Mouse (Mus musculus): ENCODE measurements around the gene Nrap. TPM values are rescaled to one million over a fixed set of nuclear protein-coding genes. Genes with fewer than 3 reads are reported as not detected.
A peak's percentile ranks its signal among the peaks of the same experiment; 100 is the strongest.

Nrap gene
- polyA plus RNA-seq, 1 experiment = 0.07 TPM

GRCm38 (mm10) chr19:56297264-56297663, 92.6 kb downstream of the Nrap start:
- H3K36me3 ChIP-seq (ENCODE audit: control insufficient read depth, insufficient read depth, low read length) = no peaks in the 10 kb centered on the region
- no peaks in the 10 kb centered on the region for H3K27me3 ChIP-seq (ENCODE audit: control insufficient read depth, insufficient read depth, low read length)
- H3K27ac ChIP-seq (ENCODE audit: control insufficient read depth, insufficient read depth, low read depth, low read length) = no peak overlapping the region
- H3K4me1 ChIP-seq (ENCODE audit: control insufficient read depth, insufficient read depth, low read length) = no peaks in the 10 kb centered on the region
- H3K4me3 ChIP-seq (ENCODE audit: control insufficient read depth, low read depth, low read length) = no peak overlapping the region
- TF ChIP-seq CTCF (IDR thresholded peaks at IDR 0.05; ENCODE audit: control insufficient read depth, insufficient read depth, insufficient replicate concordance, low read depth, low read length) (no peak), POLR2A (IDR thresholded peaks at IDR 0.05; ENCODE audit: control insufficient read depth, low read depth, low read length) (no peak)

- H3K27me3 ChIP-seq (ENCODE audit: control insufficient read depth, insufficient read depth, low read length) = no peaks in the 10 kb centered on the region
- no peak overlapping the region for H3K4me3 ChIP-seq (ENCODE audit: control insufficient read depth, low read depth, low read length)
- no peaks in the 10 kb centered on the region for H3K4me1 ChIP-seq (ENCODE audit: control insufficient read depth, insufficient read depth, low read length)
- no peaks in the 10 kb centered on the region for H3K36me3 ChIP-seq (ENCODE audit: control insufficient read depth, insufficient read depth, low read length)
- no peak overlapping the region for H3K27ac ChIP-seq (ENCODE audit: control insufficient read depth, insufficient read depth, low read depth, low read length)
- TF ChIP-seq POLR2A (IDR thresholded peaks at IDR 0.05; ENCODE audit: control insufficient read depth, low read depth, low read length) (no peak), CTCF (IDR thresholded peaks at IDR 0.05; ENCODE audit: control insufficient read depth, insufficient read depth, insufficient replicate concordance, low read depth, low read length) (no peak)
Measured at GRCm38 (mm10) chr19:56296668-56297067, 93.2 kb downstream of the Nrap start.

GRCm38 (mm10) chr19:56294654-56295399, 95.0 kb downstream of the Nrap start:
- Histone ChIP-seq H3K4me1 (ENCODE audit: control insufficient read depth, insufficient read depth, low read length) (no peaks in the 10 kb centered on the region), H3K27me3 (ENCODE audit: control insufficient read depth, insufficient read depth, low read length) (no peaks in the 10 kb centered on the region), H3K27ac (ENCODE audit: control insufficient read depth, insufficient read depth, low read depth, low read length) (no peak overlapping the region), H3K36me3 (ENCODE audit: control insufficient read depth, insufficient read depth, low read length) (no peaks in the 10 kb centered on the region), H3K4me3 (ENCODE audit: control insufficient read depth, low read depth, low read length) (no peak overlapping the region)
- TF ChIP-seq CTCF (IDR thresholded peaks at IDR 0.05; ENCODE audit: control insufficient read depth, insufficient read depth, insufficient replicate concordance, low read depth, low read length) (peak; percentile 75; the same call in 1 of the 2 replicates), POLR2A (IDR thresholded peaks at IDR 0.05; ENCODE audit: control insufficient read depth, low read depth, low read length) (no peak)

GRCm38 (mm10) chr19:56292335-56292734, 97.5 kb downstream of the Nrap start:
- no peak for TF ChIP-seq POLR2A (IDR thresholded peaks at IDR 0.05; ENCODE audit: control insufficient read depth, low read depth, low read length)
- TF ChIP-seq CTCF (IDR thresholded peaks at IDR 0.05; ENCODE audit: control insufficient read depth, insufficient read depth, insufficient replicate concordance, low read depth, low read length) = peak; percentile 21; the same call in 1 of the 2 replicates
- Histone ChIP-seq H3K4me1 (ENCODE audit: control insufficient read depth, insufficient read depth, low read length) (no peaks in the 10 kb centered on the region), H3K27me3 (ENCODE audit: control insufficient read depth, insufficient read depth, low read length) (no peaks in the 10 kb centered on the region), H3K4me3 (ENCODE audit: control insufficient read depth, low read depth, low read length) (no peak overlapping the region), H3K27ac (ENCODE audit: control insufficient read depth, insufficient read depth, low read depth, low read length) (no peak overlapping the region), H3K36me3 (ENCODE audit: control insufficient read depth, insufficient read depth, low read length) (no peaks in the 10 kb centered on the region)

- Histone ChIP-seq H3K27me3 (ENCODE audit: control insufficient read depth, insufficient read depth, low read length) (no peaks in the 10 kb centered on the region), H3K4me3 (ENCODE audit: control insufficient read depth, low read depth, low read length) (no peak overlapping the region), H3K36me3 (ENCODE audit: control insufficient read depth, insufficient read depth, low read length) (no peaks in the 10 kb centered on the region), H3K27ac (ENCODE audit: control insufficient read depth, insufficient read depth, low read depth, low read length) (no peak overlapping the region), H3K4me1 (ENCODE audit: control insufficient read depth, insufficient read depth, low read length) (no peaks in the 10 kb centered on the region)
- TF ChIP-seq CTCF (IDR thresholded peaks at IDR 0.05; ENCODE audit: control insufficient read depth, insufficient read depth, insufficient replicate concordance, low read depth, low read length) = no peak
- TF ChIP-seq POLR2A (IDR thresholded peaks at IDR 0.05; ENCODE audit: control insufficient read depth, low read depth, low read length) = no peak
Measured at GRCm38 (mm10) chr19:56291898-56292297, 97.9 kb downstream of the Nrap start.

GRCm38 (mm10) chr19:56289642-56290041, 100.2 kb downstream of the Nrap start:
- H3K4me1 ChIP-seq (ENCODE audit: control insufficient read depth, insufficient read depth, low read length) = no peaks in the 10 kb centered on the region
- TF ChIP-seq CTCF (IDR thresholded peaks at IDR 0.05; ENCODE audit: control insufficient read depth, insufficient read depth, insufficient replicate concordance, low read depth, low read length) (no peak), POLR2A (IDR thresholded peaks at IDR 0.05; ENCODE audit: control insufficient read depth, low read depth, low read length) (no peak)
- H3K27ac ChIP-seq (ENCODE audit: control insufficient read depth, insufficient read depth, low read depth, low read length) = no peak overlapping the region
- H3K4me3 ChIP-seq (ENCODE audit: control insufficient read depth, low read depth, low read length) = no peak overlapping the region
- H3K36me3 ChIP-seq (ENCODE audit: control insufficient read depth, insufficient read depth, low read length) = no peaks in the 10 kb centered on the region
- no peaks in the 10 kb centered on the region for H3K27me3 ChIP-seq (ENCODE audit: control insufficient read depth, insufficient read depth, low read length)

- Histone ChIP-seq H3K4me1 (ENCODE audit: control insufficient read depth, insufficient read depth, low read length) (no peaks in the 10 kb centered on the region), H3K36me3 (ENCODE audit: control insufficient read depth, insufficient read depth, low read length) (no peaks in the 10 kb centered on the region), H3K27ac (ENCODE audit: control insufficient read depth, insufficient read depth, low read depth, low read length) (no peak overlapping the region), H3K4me3 (ENCODE audit: control insufficient read depth, low read depth, low read length) (no peak overlapping the region), H3K27me3 (ENCODE audit: control insufficient read depth, insufficient read depth, low read length) (no peaks in the 10 kb centered on the region)
- TF ChIP-seq POLR2A (IDR thresholded peaks at IDR 0.05; ENCODE audit: control insufficient read depth, low read depth, low read length) (no peak), CTCF (IDR thresholded peaks at IDR 0.05; ENCODE audit: control insufficient read depth, insufficient read depth, insufficient replicate concordance, low read depth, low read length) (no peak)
Measured at GRCm38 (mm10) chr19:56288436-56288835, 101.4 kb downstream of the Nrap start.

All from testis, adult 2 months (tissue).